Comparison of ENCODE assay signal across 9 mouse cellular contexts in the genomic region with DNA sequence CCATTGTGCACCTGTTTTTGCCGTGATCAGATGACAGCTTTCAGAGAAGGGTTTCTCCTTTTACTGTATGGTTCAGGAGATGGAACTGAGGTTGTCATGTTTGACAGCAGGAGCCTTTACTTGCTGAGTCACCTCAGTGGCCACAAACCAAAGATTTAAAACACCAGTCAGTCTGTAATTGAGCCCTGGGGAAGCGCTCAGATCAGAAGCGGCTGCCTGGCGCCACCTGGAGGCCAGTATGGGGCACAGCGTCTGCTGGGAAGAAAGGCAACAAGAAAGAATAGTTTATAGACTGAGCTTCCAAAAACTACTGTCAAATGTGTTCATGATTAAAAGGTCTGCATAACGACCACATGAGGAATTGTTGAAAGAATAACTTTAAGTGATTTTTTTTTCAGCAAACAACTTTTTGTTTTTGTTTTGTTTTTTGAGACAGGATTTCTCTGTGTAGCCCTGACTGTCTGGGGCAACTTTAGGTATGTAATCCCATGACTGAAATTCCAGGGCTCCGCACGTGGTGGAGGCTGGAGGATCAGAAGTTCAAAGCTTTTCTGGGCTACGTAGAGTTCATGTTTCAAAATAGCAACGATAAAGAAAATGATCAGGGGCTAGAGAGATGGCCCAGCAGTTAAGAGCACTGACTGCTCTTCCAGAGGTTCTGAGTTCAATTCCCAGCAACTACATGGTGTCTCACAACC. TPM values are rescaled to one million over a fixed set of nuclear protein-coding genes. Genes with fewer than 3 reads are reported as not detected.
DNase-seq lines count a peak whose midpoint lies in the region; ATAC-seq and TF ChIP-seq lines count a peak whose summit lies in the region.
"Had no signal": no experiment of that assay in that cellular context is flagged by ENCODE, and none has a peak within 500 bp of the region (broad histone marks: within the 10 kb centered on the region; RNA-seq: fewer than 3 reads in every experiment).

No protein-coding gene starts in this region.

- no peak overlapping the region for H3K9ac ChIP-seq in heart, embryonic 12.5 days

- TF ChIP-seq POLR2A in bone marrow macrophage, adult 2 months (IDR thresholded peaks at IDR 0.05; ENCODE audit: borderline replicate concordance, low read depth, low read length) = no peak

- H3K27ac ChIP-seq in heart, embryonic 12.5 days (ENCODE audit: poor library complexity, severe bottlenecking) = no peak overlapping the region
- H3K27ac ChIP-seq in bone marrow macrophage, adult 2 months (ENCODE audit: insufficient read depth, low read depth, low read length) = no peak overlapping the region
- H3K27ac ChIP-seq: macrophage had no signal

- ATAC-seq in heart, embryonic 12.5 days (ENCODE audit: insufficient number of reproducible peaks, low FRiP score) = no peak
- ATAC-seq in erythroid progenitor cell, adult 5-6 weeks (replicated peaks; ENCODE audit: low FRiP score, poor library complexity, severe bottlenecking) = peak; percentile 51; the same call in 1 of the 2 replicates

- H3K36me3 ChIP-seq in heart, embryonic 12.5 days = peaks cover under 1% of the 10 kb centered on the region; the same call in 1 of the 2 replicates

- TF ChIP-seq CTCF in bone marrow macrophage, adult 2 months (IDR thresholded peaks at IDR 0.05; ENCODE audit: low read depth, low read length) = peak; percentile 93

- H3K4me1 ChIP-seq in heart, embryonic 12.5 days (replicated peaks) = peaks cover 21% of the 10 kb centered on the region
- peaks cover 26% of the 10 kb centered on the region for H3K4me1 ChIP-seq in bone marrow macrophage, adult 2 months (ENCODE audit: control insufficient read depth, insufficient read depth, low read length)

- WGBS in heart, embryonic 12.5 days = 16% methylated on average over 10 of the region's 10 CpGs

- H3K9me3 ChIP-seq in heart, embryonic 12.5 days (replicated peaks) = no peaks in the 10 kb centered on the region

- H3K4me3 ChIP-seq in heart, embryonic 12.5 days = no peak overlapping the region
- no peak overlapping the region for H3K4me3 ChIP-seq in bone marrow macrophage, adult 2 months (ENCODE audit: insufficient read depth, low read length)

- H3K27me3 ChIP-seq in heart, embryonic 12.5 days (replicated peaks) = no peaks in the 10 kb centered on the region

- DNase-seq in heart, adult 11 months = peak; percentile 93
- peak; percentile 88 for DNase-seq in CD4-positive, CD25-positive, alpha-beta regulatory T cell, adult 2 months (ENCODE audit: low read depth, low spot score)
- DNase-seq in kidney, postnatal 4 days = peak; percentile 82 to 84
- DNase-seq in lung, postnatal 4 days = peak; percentile 67 to 79
- DNase-seq in spleen, postnatal 36 days (ENCODE audit: low spot score in 2 of 2) = peak; percentile 62 to 73

- H3K4me2 ChIP-seq in heart, embryonic 12.5 days = no peak overlapping the region

RNA-seq across cellular contexts. Expression of a gene that starts 22.0 kb away (rescaled TPM):
- not detected in 2 replicates for polyA plus RNA-seq in heart, embryonic 12.5 days (2016; fragmentation: Nextera tagmentation; extraction: Ambion mirVana)
- not detected in 2 replicates for polyA plus RNA-seq in bone marrow macrophage, adult 2 months (2012; ENCODE audit: insufficient read depth, insufficient read length, missing spikeins)
- total RNA-seq in erythroid progenitor cell, adult 5-6 weeks (2015; ENCODE audit: low replicate concordance) = not detected in 2 replicates
- total RNA-seq in erythroid progenitor cell, adult 5-6 weeks (2017; ENCODE audit: low replicate concordance) = not detected in 2 replicates
- polyA plus RNA-seq: macrophage had no signal

RNA-seq across cellular contexts. Expression of a gene that starts 23.3 kb away (rescaled TPM):
- 64.7 and 66.6 TPM in 2 replicates for polyA plus RNA-seq in heart, embryonic 12.5 days (2016; fragmentation: Nextera tagmentation; extraction: Ambion mirVana)
- polyA plus RNA-seq in bone marrow macrophage, adult 2 months (2012; ENCODE audit: insufficient read depth, insufficient read length, missing spikeins) = 87.0 and 93.0 TPM in 2 replicates
- total RNA-seq in erythroid progenitor cell, adult 5-6 weeks (2015; ENCODE audit: low replicate concordance) = 8.4 and 17.7 TPM in 2 replicates
- 4.0 and 22.0 TPM in 2 replicates for total RNA-seq in erythroid progenitor cell, adult 5-6 weeks (2017; ENCODE audit: low replicate concordance)

RNA-seq across cellular contexts. Expression of a gene that starts 23.8 kb away (rescaled TPM):
- polyA plus RNA-seq in heart, embryonic 12.5 days (2016; fragmentation: Nextera tagmentation; extraction: Ambion mirVana) = not detected in 2 replicates
- polyA plus RNA-seq in bone marrow macrophage, adult 2 months (2012; ENCODE audit: insufficient read depth, insufficient read length, missing spikeins) = not detected in 2 replicates
- total RNA-seq in erythroid progenitor cell, adult 5-6 weeks (2015; ENCODE audit: low replicate concordance) = not detected in 2 replicates
- total RNA-seq in erythroid progenitor cell, adult 5-6 weeks (2017; ENCODE audit: low replicate concordance) = not detected in 2 replicates
- polyA plus RNA-seq: macrophage had no signal

RNA-seq across cellular contexts. Expression of a gene that starts 28.3 kb away (rescaled TPM):
- 0.35 and 0.65 TPM in 2 replicates for polyA plus RNA-seq in heart, embryonic 12.5 days (2016; fragmentation: Nextera tagmentation; extraction: Ambion mirVana)
- polyA plus RNA-seq in bone marrow macrophage, adult 2 months (2012; ENCODE audit: insufficient read depth, insufficient read length, missing spikeins) = not detected in 2 replicates
- total RNA-seq in erythroid progenitor cell, adult 5-6 weeks (2015; ENCODE audit: low replicate concordance) = not detected in 2 replicates
- total RNA-seq in erythroid progenitor cell, adult 5-6 weeks (2017; ENCODE audit: low replicate concordance) = not detected in 2 replicates
- polyA plus RNA-seq: macrophage had no signal

RNA-seq across cellular contexts. Expression of a gene that starts 34.0 kb away (rescaled TPM):
- polyA plus RNA-seq in heart, embryonic 12.5 days (2016; fragmentation: Nextera tagmentation; extraction: Ambion mirVana) = 36.1 and 38.1 TPM in 2 replicates
- 0.40 TPM in 1 of 2 replicates, not detected in the other for polyA plus RNA-seq in bone marrow macrophage, adult 2 months (2012; ENCODE audit: insufficient read depth, insufficient read length, missing spikeins)
- not detected in 2 replicates for total RNA-seq in erythroid progenitor cell, adult 5-6 weeks (2015; ENCODE audit: low replicate concordance)
- not detected in 2 replicates for total RNA-seq in erythroid progenitor cell, adult 5-6 weeks (2017; ENCODE audit: low replicate concordance)
